Mouse (Mus musculus) megakaryocyte, embryonic 14.5 days (primary cell): ENCODE data around the gene Maged1.

Experiments
- FLI1 ChIP-seq: IDR thresholded peaks from 2 replicates; pipeline ENCODE4 v1.6.1; 2012; ENCODE audit warnings: low read length, inconsistent platforms, mixed read lengths
- GATA1 ChIP-seq: IDR thresholded peaks from 3 replicates; pipeline ENCODE4 v1.6.1; 2012; ENCODE audit warnings: mixed read lengths, low read length, inconsistent platforms, borderline replicate concordance

DNA sequence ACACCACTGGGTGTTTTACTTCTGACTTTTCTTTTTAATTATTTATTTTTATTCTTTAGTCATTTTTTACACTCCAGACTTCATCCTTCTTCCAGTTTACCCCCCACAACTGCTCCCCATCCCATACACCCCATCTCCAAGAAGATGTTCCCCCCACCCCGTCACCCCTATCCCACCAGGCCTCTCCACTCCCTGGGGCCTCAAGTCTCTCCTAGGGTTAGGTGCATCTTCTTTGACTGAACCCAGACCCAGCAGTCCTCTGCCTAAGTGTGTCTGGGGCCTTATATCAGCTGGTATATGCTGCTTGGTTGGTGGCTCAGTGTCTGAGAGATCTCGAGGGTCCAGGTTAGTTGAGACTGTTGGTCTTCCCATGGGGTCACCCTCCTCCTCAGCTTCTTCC, 7.6 kb downstream of the Maged1 start:
- TF ChIP-seq GATA1 = no peak
- TF ChIP-seq FLI1 = no peak
